Mouse (Mus musculus) midbrain, embryonic 14.5 days (tissue): ENCODE results near the gene Grik4. TPM values are rescaled to one million over a fixed set of nuclear protein-coding genes. Genes with fewer than 3 reads are reported as not detected.

Experiments used
- ATAC-seq: fragments of 200-750 bp; cut with Nextera tagmentation; 2 replicates; pipeline ENCODE4 v1.8.0; 2017; ENCODE audit warnings: moderate number of reproducible peaks, moderate library complexity; ENCODE audit not compliant: low FRiP score, low TSS enrichment
- DNase-seq: peaks from one replicate; pipeline ENCODE4 v3.0.0-alpha.2; 2015
- H3K27ac ChIP-seq: fragments of 300-500 bp; sonication (generic); replicated peaks from 2 replicates; pipeline ENCODE4 v1.5.1; 2014; ENCODE audit warnings: mild to moderate bottlenecking, low read depth, low read length, moderate library complexity
- H3K27me3 ChIP-seq: fragments of 300-500 bp; sonication (generic); 2 replicates; pipeline ENCODE4 v1.6.1; 2014; ENCODE audit warnings: low read length, control low read depth, mixed read lengths; ENCODE audit not compliant: control insufficient read depth, insufficient read depth
- H3K36me3 ChIP-seq: fragments of 300-500 bp; sonication (generic); 2 replicates; pipeline ENCODE4 v1.6.1; 2014; ENCODE audit warnings: low read length, control low read depth; ENCODE audit not compliant: control insufficient read depth, insufficient read depth
- H3K4me1 ChIP-seq: fragments of 300-500 bp; sonication (generic); 2 replicates; pipeline ENCODE4 v1.6.1; 2014; ENCODE audit warnings: mild to moderate bottlenecking, antibody characterized with exemption, low read length, control low read depth; ENCODE audit not compliant: control insufficient read depth, insufficient read depth
- H3K4me2 ChIP-seq: fragments of 300-500 bp; sonication (generic); 2 replicates; pipeline ENCODE4 v1.6.1; 2014; ENCODE audit warnings: mild to moderate bottlenecking, low read length, moderate library complexity
- H3K4me3 ChIP-seq: fragments of 300-500 bp; sonication (generic); replicated peaks from 2 replicates; pipeline ENCODE4 v1.5.1; 2014; ENCODE audit warnings: low read depth, low read length
- H3K9ac ChIP-seq: fragments of 300-500 bp; sonication (generic); replicated peaks from 2 replicates; pipeline ENCODE4 v1.6.1; 2014; ENCODE audit warnings: mild to moderate bottlenecking, low read length, moderate library complexity
- H3K9me3 ChIP-seq: fragments of 300-500 bp; sonication (generic); 2 replicates; pipeline ENCODE4 v1.6.1; 2016; ENCODE audit warnings: low read length, control low read depth, mixed read lengths; ENCODE audit not compliant: control insufficient read depth
- WGBS: fragments of 180-500 bp; shearing (Covaris S2); extraction: QIAGEN DNeasy Blood & Tissue Kit; methylation state at CpG from one replicate; pipeline ENCODE4 v1.1.7; 2014; 5-methylcytosine and 5-hydroxymethylcytosine counted together
- polyA plus RNA-seq: library from polyadenylated mRNA; unstranded; fragments of >200 nt; fragmentation: Nextera tagmentation; extraction: Ambion mirVana; gene quantifications from 2 replicates; pipeline ENCODE4 v1.2.1, GENCODE M21; 2014

Gene Grik4
- polyA plus RNA-seq, 1 experiment from 2014 or later: 4.4 TPM

- Histone ChIP-seq H3K36me3 (no peaks in the 10 kb centered on the region), H3K9ac (no peak overlapping the region), H3K9me3 (no peaks in the 10 kb centered on the region), H3K4me1 (peaks cover 10% of the 10 kb centered on the region; the same call in 1 of the 2 replicates), H3K4me3 (no peak overlapping the region), H3K27ac (no peak overlapping the region), H3K4me2 (no peak overlapping the region), H3K27me3 (no peaks in the 10 kb centered on the region)
- peak; percentile 41 for DNase-seq
- 44% methylated on average over 7 of the region's 7 CpGs for WGBS
- ATAC-seq: no peak
Measured at GRCm38 (mm10) chr9:42920190-42920589, 24.1 kb downstream of the Grik4 start.

GRCm38 (mm10) chr9:42917911-42918310 lies 26.4 kb downstream of the Grik4 start:
- Histone ChIP-seq H3K9ac (no peak overlapping the region), H3K4me2 (no peak overlapping the region), H3K27me3 (no peaks in the 10 kb centered on the region), H3K4me3 (no peak overlapping the region), H3K36me3 (no peaks in the 10 kb centered on the region), H3K4me1 (0 out of 2 replicates have a peak, but pooled peaks cover 4% of the 10 kb centered on the region), H3K27ac (no peak overlapping the region), H3K9me3 (no peaks in the 10 kb centered on the region)
- DNase-seq: no peak
- WGBS: 75% methylated on average over 7 of the region's 7 CpGs
- no peak for ATAC-seq

GRCm38 (mm10) chr9:42913201-42913600 lies 31.1 kb downstream of the Grik4 start:
- Histone ChIP-seq H3K4me3 (no peak overlapping the region), H3K9me3 (no peaks in the 10 kb centered on the region), H3K36me3 (no peaks in the 10 kb centered on the region), H3K27me3 (no peaks in the 10 kb centered on the region), H3K4me2 (no peak overlapping the region), H3K9ac (no peak overlapping the region), H3K4me1 (no peaks in the 10 kb centered on the region), H3K27ac (no peak overlapping the region)
- no peak for ATAC-seq
- no peak for DNase-seq
- WGBS: 88% methylated on average over 2 of the region's 2 CpGs

- Histone ChIP-seq H3K4me1 (peaks cover 3% of the 10 kb centered on the region; the same call in 1 of the 2 replicates), H3K9ac (no peak overlapping the region), H3K27ac (no peak overlapping the region), H3K27me3 (no peaks in the 10 kb centered on the region), H3K36me3 (no peaks in the 10 kb centered on the region), H3K9me3 (no peaks in the 10 kb centered on the region), H3K4me3 (no peak overlapping the region), H3K4me2 (no peak overlapping the region)
- DNase-seq: no peak
- 61% methylated on average over 8 of the region's 8 CpGs for WGBS
- ATAC-seq: no peak
Measured at GRCm38 (mm10) chr9:42908657-42909313, 35.5 kb downstream of the Grik4 start.

- no peaks in the 10 kb centered on the region for H3K36me3 ChIP-seq
- no peaks in the 10 kb centered on the region for H3K9me3 ChIP-seq
- peaks cover 3% of the 10 kb centered on the region; the same call in 1 of the 2 replicates for H3K4me1 ChIP-seq
- no peak overlapping the region for H3K9ac ChIP-seq
- 19% methylated on average over 3 of the region's 3 CpGs for WGBS
- no peak overlapping the region for H3K4me3 ChIP-seq
- no peak for ATAC-seq
- DNase-seq: no peak
- no peak overlapping the region for H3K4me2 ChIP-seq
- H3K27ac ChIP-seq: no peak overlapping the region
- no peaks in the 10 kb centered on the region for H3K27me3 ChIP-seq
Measured at GRCm38 (mm10) chr9:42906995-42907394, 37.3 kb downstream of the Grik4 start.

GRCm38 (mm10) chr9:42898091-42898591 lies 46.2 kb downstream of the Grik4 start:
- H3K27ac ChIP-seq: peak overlapping the region; percentile 77
- DNase-seq (peak; percentile 72), ATAC-seq (peak; percentile 57)
- H3K4me2 ChIP-seq: peak overlapping the region; percentile 97
- H3K36me3 ChIP-seq: no peaks in the 10 kb centered on the region
- 0% methylated on average over 11 of the region's 11 CpGs for WGBS
- no peaks in the 10 kb centered on the region for H3K27me3 ChIP-seq
- peaks cover 26% of the 10 kb centered on the region for H3K4me1 ChIP-seq
- peak overlapping the region; percentile 45 for H3K4me3 ChIP-seq
- peak overlapping the region; percentile 65 for H3K9ac ChIP-seq
- H3K9me3 ChIP-seq: no peaks in the 10 kb centered on the region

GRCm38 (mm10) chr9:42897361-42898051 lies 46.8 kb downstream of the Grik4 start:
- under 1% methylated on average over 52 of the region's 52 CpGs for WGBS
- DNase-seq: peak; percentile 85
- peaks cover 26% of the 10 kb centered on the region for H3K4me1 ChIP-seq
- no peaks in the 10 kb centered on the region for H3K27me3 ChIP-seq
- H3K27ac ChIP-seq: peak overlapping the region; percentile 77
- no peaks in the 10 kb centered on the region for H3K36me3 ChIP-seq
- peak; percentile 80 for ATAC-seq
- H3K9me3 ChIP-seq: no peaks in the 10 kb centered on the region
- peak overlapping the region; percentile 45 for H3K4me3 ChIP-seq
- peak overlapping the region; percentile 65 for H3K9ac ChIP-seq
- peak overlapping the region; percentile 97 for H3K4me2 ChIP-seq

GRCm38 (mm10) chr9:42896421-42897210 lies 47.7 kb downstream of the Grik4 start:
- DNase-seq (peak; percentile 63), ATAC-seq (no peak)
- peak overlapping the region; percentile 45 for H3K4me3 ChIP-seq
- H3K9ac ChIP-seq: peak overlapping the region; percentile 65; the same call in 1 of the 2 replicates
- peaks cover 23% of the 10 kb centered on the region for H3K4me1 ChIP-seq
- H3K27ac ChIP-seq: peak overlapping the region; percentile 77; the same call in 1 of the 2 replicates
- peak overlapping the region; percentile 97 for H3K4me2 ChIP-seq
- no peaks in the 10 kb centered on the region for H3K27me3 ChIP-seq
- no peaks in the 10 kb centered on the region for H3K36me3 ChIP-seq
- WGBS: 5% methylated on average over 16 of the region's 16 CpGs
- no peaks in the 10 kb centered on the region for H3K9me3 ChIP-seq
